Mouse (Mus musculus) thymus, adult 2 months (tissue): ENCODE measurements around the gene Ly6g6c.

Experiments used
- CTCF ChIP-seq: fragments of 200-500 bp; IDR thresholded peaks from 2 replicates; pipeline ENCODE4 v1.5.1; 2012; ENCODE audit warnings: mild to moderate bottlenecking, control low read depth, low read length, moderate library complexity, borderline replicate concordance; ENCODE audit not compliant: control insufficient read depth, poor library complexity, insufficient read depth; ENCODE audit errors: extremely low read depth
- POLR2A ChIP-seq: fragments of 200-500 bp; IDR thresholded peaks from 2 replicates; pipeline ENCODE4 v1.6.1; 2012; ENCODE audit warnings: mild to moderate bottlenecking, low read length, control low read depth, moderate library complexity; ENCODE audit not compliant: control insufficient read depth, poor library complexity, insufficient read depth; ENCODE audit errors: extremely low read depth

DNA sequence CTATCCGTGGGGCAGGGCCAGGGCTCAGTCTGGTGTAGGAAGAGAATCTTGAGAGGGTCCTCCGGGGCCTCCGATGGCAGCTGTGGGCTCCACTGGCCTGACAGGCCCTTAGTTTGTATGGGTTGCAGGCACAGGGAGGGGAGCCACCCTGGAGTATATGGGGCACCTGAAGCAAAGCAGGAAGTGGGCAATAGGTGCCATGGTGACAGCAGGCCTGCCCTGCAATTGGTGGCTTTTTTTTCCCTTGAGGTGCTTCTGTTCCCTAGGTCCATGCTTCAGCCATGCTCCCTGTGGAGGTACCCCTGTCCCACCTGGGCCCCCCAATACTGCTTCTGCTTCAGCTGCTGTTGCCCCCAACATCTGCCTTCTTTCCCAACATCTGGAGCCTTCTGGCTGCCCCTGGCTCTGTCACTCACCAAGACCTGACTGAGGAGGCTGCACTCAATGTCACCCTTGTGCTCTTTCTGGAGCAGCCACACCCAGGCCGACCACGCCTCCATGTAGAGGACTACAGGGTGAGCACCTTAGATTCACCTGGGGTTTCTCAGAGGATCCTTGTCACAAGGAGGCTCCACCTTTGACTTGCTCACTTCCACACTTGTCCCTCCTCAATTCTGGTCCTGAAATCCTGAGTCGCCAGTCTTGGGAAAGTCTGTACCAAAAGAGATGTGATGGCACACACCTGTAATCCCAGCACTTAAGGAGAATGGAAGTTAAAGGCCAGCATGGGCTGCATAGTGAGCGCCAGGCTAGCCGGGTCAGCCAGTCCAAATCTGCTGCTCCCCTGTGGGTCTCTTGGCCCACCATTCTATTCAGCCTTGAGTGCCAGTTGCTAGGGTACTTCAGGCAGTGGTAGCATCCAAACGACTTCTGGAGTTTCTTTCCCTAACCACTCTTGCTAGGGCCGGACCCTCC lies 48.1 kb upstream of the Ly6g6c start:
- no peak for TF ChIP-seq CTCF
- no peak for TF ChIP-seq POLR2A
